Mouse (Mus musculus): ENCODE measurements around the gene Ksr1.

DNA sequence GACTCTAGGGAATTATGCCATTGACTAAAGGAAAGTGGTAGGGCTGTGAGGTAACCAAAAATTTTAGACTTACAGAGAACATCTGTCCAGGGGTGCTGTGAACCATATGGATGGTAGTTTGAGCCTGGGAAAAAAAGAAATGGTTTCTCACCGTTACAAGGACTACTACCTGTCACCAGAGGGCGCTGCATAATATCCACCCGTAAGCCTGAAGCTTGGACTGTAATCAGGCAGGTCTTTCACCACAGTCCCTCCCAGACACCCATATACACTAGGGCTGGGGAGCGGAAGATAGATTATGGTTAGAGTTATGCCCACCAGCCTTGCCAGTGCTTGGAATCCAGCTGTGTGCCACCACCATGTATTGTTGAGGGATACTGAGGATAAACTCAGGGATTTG is 178.8 kb downstream of the Ksr1 start:
- TF ChIP-seq CTCF (IDR thresholded peaks at IDR 0.05; ENCODE audit: low read depth) (peak; percentile 82), EP300 (optimal IDR thresholded peaks at IDR 0.05) (no peak)
